Mouse (Mus musculus): ENCODE results near the gene Snapc2.

DNA sequence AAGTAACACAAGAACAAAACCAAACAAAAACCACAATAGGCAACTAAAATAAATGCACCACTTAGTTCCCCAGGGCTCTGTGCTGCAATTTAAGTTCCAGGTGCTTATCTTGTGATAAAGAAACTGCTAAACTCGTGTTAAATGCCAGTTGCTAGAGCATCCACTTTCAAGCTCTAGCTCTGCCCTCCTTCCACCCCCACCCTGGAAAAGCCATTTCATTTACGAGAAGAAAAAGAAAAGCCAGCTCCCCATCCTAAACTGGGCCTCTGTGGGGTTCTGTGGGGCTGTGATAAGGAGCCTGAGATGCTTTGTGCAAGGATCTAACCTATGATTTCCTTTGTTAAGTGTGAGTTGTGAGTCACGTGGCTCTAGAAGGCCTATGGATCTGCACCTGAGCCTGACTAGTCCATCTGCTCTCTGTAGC, 51.3 kb downstream of the Snapc2 start:
- TF ChIP-seq CTCF (IDR thresholded peaks at IDR 0.05; ENCODE audit: extremely low read depth, insufficient read depth, insufficient read length, insufficient replicate concordance) (no peak), POLR2A (IDR thresholded peaks at IDR 0.05; ENCODE audit: low read depth, low read length) (no peak)
